Mouse (Mus musculus): Measurements from ENCODE around the gene AU022252. TPM values are rescaled to one million over a fixed set of nuclear protein-coding genes. Genes with fewer than 3 reads are reported as not detected.

AU022252 gene
- 1.1 and 1.8 TPM in 2 replicates for polyA plus RNA-seq (2012; rRNA removed; ENCODE audit: low replicate concordance)

GRCm38 (mm10) chr4:119232410-119233255 lies at the start of gene AU022252, which contains the start of gene P3h1:
Gene AU022252 (minus strand): TSS chr4:119232712.
Gene P3h1 (plus strand): TSS chr4:119232915.

GRCm38 (mm10) chr4:119255351-119255750 lies 22.8 kb upstream of the AU022252 start, which contains the start of gene Cldn19:
Gene Cldn19 (plus strand): TSS chr4:119255414.

GRCm38 (mm10) chr4:119218169-119218568 lies 14.3 kb downstream of the AU022252 start, which contains the start of gene Tmem269:
Gene Tmem269 (minus strand): TSS chr4:119218217.

GRCm38 (mm10) chr4:119194909-119195581 lies 37.5 kb downstream of the AU022252 start, which contains the start of gene Svbp:
Gene Svbp (plus strand): TSS chr4:119195306.

GRCm38 (mm10) chr4:119189864-119190263 lies 42.6 kb downstream of the AU022252 start, which contains the start of gene Ermap:
Gene Ermap (minus strand): TSS chr4:119190011.

GRCm38 (mm10) chr4:119173851-119174453 lies 58.6 kb downstream of the AU022252 start, which contains the start of gene Zfp691:
Gene Zfp691 (minus strand): TSS chr4:119174195.

Other genes starting within 250 kb of the AU022252 start
- 13.3 and 26.0 TPM in 2 replicates for gene Slc2a1, start 124.0 kb downstream of the AU022252 start, polyA plus RNA-seq (2012; rRNA removed; ENCODE audit: low replicate concordance)
- gene Zfp691, start 58.5 kb downstream of the AU022252 start, polyA plus RNA-seq (2012; rRNA removed; ENCODE audit: low replicate concordance) = 5.6 and 7.2 TPM in 2 replicates
- gene Ermap, start 42.7 kb downstream of the AU022252 start, polyA plus RNA-seq (2012; rRNA removed; ENCODE audit: low replicate concordance) = 0.02 and 0.12 TPM in 2 replicates
- gene Svbp, start 37.4 kb downstream of the AU022252 start, polyA plus RNA-seq (2012; rRNA removed; ENCODE audit: low replicate concordance) = 20.5 and 21.5 TPM in 2 replicates
- not detected in 2 replicates for gene Tmem269, start 14.5 kb downstream of the AU022252 start, polyA plus RNA-seq (2012; rRNA removed; ENCODE audit: low replicate concordance)
- gene P3h1, start 203 bp upstream of the AU022252 start, polyA plus RNA-seq (2012; rRNA removed; ENCODE audit: low replicate concordance) = 5.7 and 8.0 TPM in 2 replicates
- not detected in 2 replicates for gene Cldn19, start 22.7 kb upstream of the AU022252 start, polyA plus RNA-seq (2012; rRNA removed; ENCODE audit: low replicate concordance)
- 178 and 223 TPM in 2 replicates for gene Ybx1, start 61.9 kb upstream of the AU022252 start, polyA plus RNA-seq (2012; rRNA removed; ENCODE audit: low replicate concordance)
- 2.6 and 4.2 TPM in 2 replicates for gene Ppih, start 87.8 kb upstream of the AU022252 start, polyA plus RNA-seq (2012; rRNA removed; ENCODE audit: low replicate concordance)
- 0.14 TPM in 1 of 2 replicates, not detected in the other for gene Ccdc30, start 182.8 kb upstream of the AU022252 start, polyA plus RNA-seq (2012; rRNA removed; ENCODE audit: low replicate concordance)
- 26.5 and 33.8 TPM in 2 replicates for gene Ppcs, start 189.7 kb upstream of the AU022252 start, polyA plus RNA-seq (2012; rRNA removed; ENCODE audit: low replicate concordance)
- gene Zmynd12, start 190.1 kb upstream of the AU022252 start, polyA plus RNA-seq (2012; rRNA removed; ENCODE audit: low replicate concordance) = 0.18 and 0.74 TPM in 2 replicates